Mouse (Mus musculus): Measurements from ENCODE around the gene Zfp536.

Gene Zfp536

DNA sequence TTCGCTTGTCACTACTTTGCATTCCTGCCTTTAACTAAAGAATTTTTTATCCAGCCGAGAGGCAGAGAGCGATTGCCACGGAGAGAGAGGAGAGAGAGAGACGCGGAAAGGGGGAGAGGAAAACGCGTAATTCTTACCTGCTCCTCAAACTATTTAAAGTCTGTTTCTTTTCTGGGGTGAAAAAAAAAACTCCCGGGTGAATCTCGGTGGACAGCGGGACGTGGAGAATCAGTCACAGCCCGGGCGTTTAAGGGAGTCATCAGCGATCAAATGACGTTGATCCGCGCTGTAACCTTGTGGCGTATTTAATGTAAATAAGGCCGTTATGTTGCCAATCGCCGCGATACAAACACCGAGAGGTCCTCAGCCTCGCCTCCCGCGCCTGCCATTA is at the start of gene Zfp536:
TSS of gene Zfp536 (minus strand) at position 330 of the 391 bp plus-strand sequence.
- no peak for DNase-seq

DNA sequence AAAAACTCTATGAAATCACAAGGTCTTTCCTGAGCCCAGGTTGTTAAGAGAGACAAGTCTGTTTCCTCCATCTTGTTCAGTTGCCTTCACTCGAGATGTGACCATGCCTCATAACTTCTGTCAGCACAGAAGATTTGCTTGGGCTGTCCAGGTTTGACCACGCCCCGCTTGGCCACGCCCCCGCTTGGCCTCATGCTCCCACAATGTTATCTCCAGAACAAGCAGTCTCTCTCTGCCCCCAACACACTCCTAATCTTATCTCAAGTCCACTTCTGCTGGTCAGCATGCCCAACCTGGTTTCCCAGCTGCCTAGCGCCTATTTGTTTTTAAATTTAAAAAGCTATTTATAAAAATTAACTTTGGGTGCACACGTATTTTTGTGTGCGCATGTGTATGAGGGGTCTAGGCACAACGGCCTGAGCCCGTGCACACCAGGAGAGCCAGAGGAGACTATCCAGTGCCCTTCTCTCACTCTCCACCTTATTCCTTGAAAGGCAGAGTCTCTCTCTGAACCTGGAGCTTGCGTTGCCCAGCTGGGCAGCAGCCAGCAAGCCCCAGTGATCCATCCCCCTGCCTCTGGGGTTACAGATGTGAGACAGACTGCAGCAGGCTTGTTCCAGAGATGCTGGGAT is 47.3 kb upstream of the Zfp536 start:
- no peak for DNase-seq

DNA sequence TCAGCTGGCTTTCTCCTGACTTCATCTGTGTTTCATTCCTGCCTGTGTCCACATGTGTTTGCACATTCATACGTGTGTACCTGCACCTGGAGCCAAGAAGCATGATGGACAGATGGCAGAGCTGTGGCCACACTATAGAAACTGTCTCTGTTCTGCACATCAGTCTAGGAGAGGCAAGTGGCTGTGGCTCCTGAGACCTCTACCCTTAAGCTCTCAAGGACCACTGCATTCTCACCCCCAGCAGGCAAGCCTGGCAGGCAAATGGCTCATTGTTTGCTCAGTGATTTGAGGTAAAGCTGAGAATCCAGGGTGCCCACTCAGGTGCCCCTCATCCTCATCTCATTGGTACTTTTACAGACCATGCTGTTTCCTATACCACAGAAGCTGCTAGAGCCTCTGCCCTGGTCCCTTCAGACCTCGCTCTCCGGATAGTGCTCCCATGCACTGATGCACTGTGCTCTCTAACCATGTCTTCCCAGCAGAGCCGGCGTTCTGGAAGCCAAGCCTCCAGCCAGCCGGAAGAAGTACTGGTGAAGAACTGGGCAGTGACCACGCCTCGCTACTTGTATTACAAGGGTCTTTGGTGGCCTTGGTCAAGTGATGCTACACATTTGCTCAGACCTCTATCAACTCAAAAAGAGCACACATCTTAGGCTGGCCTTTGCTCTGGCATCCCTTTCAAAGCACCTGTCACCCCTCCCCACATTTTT is 45.3 kb upstream of the Zfp536 start:
- DNase-seq: no peak

DNA sequence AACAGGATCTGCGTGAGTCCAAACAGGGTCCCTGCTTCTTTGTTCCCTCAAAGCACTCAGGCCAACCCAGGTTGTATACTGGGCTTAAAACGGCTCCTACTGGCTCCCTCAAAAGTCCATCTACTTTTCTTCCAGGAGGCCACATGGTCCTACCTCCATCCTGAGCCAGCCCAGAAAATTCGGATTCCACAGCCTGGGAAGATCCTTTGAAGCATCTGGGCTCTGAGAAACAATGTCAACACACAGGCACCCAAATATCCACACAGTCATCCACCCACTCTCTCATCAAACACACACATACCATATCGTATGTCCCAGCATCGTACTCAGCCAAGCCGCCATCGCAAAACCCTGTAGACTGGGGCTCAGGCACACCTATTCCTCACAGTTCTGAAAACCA is 43.5 kb upstream of the Zfp536 start:
- no peak for DNase-seq

DNA sequence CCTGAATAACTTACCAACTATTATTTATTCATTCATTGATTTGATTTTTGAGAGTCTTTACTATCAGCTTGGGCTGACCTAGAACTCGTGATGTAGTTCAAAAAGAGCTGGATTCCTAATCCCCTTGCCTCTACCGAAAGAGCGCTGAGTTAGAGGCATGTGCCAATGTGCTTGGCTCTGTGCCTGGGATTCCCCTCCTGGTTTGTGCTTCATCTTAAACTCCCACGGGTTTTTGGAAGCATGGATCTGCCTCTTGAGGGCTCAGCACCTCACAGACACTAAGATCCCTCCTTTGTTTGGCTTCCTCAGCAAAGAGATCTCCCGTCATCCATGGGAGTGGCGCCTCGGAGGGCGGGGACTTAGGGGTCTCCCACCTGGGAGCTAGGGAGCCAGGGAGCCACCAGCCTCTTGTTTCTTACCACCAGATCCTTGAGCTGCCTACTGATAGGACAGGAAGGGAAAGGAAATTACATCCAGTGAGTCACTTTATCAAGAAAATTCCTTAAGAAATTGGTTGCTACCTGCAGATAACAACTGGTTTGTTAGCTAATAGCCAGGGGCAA is 41.5 kb upstream of the Zfp536 start:
- no peak for DNase-seq

DNA sequence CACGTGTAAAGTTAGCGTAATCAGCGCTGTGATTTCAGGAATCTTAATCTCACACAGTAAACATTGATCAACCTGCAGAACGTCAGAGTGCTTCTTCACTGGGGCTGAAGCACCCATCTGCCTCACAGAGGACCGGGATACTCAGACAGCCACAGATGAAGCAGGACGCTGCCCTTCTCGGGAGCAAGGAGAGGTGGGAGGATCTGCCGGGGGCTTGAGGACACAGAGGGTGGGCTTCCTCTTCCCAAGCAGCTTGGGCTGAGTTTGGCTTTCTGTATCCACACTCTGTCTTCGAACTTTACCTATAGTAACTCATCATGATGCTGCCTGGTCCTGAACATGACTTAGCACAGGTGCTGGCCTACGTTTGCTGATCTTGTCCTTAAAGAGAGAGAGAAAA is 40.2 kb upstream of the Zfp536 start:
- no peak for DNase-seq

DNA sequence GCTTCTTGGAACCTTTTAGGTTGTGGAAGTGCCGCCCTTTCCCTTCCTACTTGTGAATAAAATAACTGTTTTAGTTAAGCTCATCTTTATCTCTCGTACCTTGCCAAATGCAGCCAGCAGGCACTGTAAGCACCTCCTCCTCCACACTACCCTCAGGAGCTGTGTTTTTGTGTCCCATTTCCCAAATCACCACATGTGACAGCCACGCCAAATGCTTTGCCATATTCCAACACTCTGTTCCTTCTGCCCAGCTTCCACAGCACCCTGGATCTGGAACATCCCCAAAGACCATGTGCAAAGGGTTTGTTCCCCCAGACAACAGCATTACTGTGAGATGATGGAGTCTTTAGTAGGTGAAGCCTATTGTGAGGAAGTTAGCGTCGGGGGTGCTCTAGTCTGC is 36.5 kb upstream of the Zfp536 start:
- DNase-seq: no peak

DNA sequence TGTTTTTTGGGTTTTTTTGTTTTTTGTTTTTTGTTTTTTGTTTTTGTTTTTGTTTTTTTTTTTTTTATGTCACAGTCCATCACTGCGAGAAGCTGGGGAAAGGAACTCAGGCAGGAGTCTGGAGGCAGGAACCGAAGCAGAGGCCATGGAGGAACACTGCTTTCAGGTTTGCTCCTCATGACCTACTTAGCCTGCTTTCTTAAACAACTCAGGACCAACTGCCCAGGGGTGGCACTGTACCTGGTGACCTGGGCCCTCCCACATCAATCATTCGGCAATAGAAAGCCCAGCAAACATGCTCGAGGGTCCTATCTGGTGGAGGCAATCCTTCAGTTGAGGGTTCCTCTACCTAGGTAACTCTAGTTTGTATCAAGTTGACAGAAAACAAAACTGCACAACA is 35.6 kb upstream of the Zfp536 start:
- no peak for DNase-seq

DNA sequence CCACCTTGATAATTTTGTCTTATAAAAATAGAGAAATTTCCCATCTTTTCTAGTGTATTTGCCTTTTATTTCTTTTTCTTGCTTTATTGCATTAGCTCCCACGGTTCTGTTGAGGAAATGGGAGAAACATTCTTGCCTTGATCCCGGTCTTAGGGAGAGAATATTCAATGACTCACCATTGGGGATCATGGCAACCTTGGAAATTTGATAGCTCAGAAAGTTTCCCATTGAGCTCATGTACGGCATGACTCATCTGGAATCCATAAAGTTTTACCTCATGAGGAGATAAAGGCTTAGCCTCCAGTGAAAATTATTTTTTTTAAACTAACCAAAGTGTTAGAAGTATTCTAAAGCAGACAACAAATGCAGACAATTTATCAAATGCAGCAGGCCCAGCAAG is 27.7 kb upstream of the Zfp536 start:
- no peak for DNase-seq

DNA sequence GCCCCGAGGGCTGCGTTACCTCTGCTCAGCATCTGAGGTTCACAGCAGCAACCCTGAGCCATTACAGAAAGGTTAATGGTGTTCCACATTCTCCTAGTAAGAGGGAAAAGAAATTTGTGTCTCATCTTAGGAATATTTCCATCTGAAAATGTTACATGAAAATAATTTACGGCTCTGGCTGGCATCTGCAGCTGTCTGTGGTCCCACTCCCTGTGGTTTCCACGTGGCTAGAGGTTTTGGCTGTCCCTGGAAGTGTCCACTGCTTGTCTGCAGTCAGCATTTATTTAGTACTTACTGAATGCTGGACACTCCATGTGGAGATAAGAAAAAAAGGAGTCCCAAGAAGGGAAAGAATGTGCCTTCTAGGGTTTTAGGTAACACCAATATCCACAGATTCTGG is 15.3 kb upstream of the Zfp536 start:
- no peak for DNase-seq

DNA sequence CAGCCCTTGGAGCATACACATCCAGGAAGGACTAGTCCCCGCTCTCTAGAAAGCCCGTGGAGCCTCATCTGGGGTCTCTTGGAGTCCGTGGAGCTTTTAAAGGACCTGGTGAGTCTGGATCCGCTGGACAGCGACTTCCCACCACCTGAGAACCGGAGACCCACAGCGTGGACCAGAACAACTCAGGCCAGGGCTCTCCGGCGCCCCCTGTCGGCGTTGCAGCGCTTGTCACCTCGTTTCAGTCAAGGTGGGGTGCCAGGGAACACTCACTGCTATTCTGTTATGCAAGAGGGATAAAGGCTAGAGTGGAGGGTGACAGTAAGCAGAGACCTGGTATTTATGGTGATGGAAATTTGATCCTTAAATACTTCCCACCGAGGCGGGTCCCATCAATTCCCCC is 2.1 kb upstream of the Zfp536 start:
- DNase-seq: peak; percentile 37

DNA sequence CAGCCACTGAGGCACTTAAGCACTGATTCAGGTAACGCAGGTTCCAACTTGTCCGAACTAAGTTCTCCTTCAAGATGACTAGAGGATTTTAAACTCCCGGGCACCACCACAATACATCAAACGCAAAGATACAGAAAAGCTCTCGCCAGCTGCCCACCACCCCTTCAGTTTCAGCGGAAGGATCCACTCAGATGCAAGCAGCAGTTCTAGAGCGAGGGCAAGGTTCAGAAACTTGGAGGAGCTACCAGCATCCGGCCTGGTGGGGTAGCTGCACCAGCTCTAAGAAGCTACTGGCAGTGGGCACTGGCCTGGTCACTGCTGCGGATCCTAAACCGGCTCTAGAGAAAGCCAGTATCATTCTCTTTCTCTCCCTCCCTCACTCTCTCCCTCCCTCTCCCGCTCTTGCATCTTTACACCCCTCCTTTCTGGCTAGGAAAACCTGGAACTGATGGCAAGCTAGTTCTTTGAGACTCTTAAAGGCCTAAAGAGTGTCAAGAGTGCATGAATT is 1.1 kb upstream of the Zfp536 start:
- DNase-seq: no peak

DNA sequence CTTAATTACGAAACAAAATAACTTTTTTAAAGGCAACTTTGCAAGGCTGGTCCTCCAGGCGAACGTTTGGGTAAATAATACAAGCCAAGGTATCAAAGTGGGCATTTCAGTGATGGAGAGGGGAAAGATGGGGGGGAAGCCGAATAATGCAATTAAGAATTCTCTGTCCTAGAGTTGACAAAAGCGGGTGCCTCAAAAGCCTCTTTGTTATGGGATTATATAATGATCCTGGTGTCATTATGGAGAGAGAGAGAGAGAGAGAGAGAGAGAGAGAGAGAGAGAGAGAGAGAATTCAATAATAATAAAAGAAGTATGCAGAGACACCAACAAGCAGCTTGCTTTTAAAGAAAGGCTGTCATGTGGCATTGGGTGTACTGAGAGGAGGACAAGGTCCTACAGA is 465 bp upstream of the Zfp536 start:
- DNase-seq: no peak

DNA sequence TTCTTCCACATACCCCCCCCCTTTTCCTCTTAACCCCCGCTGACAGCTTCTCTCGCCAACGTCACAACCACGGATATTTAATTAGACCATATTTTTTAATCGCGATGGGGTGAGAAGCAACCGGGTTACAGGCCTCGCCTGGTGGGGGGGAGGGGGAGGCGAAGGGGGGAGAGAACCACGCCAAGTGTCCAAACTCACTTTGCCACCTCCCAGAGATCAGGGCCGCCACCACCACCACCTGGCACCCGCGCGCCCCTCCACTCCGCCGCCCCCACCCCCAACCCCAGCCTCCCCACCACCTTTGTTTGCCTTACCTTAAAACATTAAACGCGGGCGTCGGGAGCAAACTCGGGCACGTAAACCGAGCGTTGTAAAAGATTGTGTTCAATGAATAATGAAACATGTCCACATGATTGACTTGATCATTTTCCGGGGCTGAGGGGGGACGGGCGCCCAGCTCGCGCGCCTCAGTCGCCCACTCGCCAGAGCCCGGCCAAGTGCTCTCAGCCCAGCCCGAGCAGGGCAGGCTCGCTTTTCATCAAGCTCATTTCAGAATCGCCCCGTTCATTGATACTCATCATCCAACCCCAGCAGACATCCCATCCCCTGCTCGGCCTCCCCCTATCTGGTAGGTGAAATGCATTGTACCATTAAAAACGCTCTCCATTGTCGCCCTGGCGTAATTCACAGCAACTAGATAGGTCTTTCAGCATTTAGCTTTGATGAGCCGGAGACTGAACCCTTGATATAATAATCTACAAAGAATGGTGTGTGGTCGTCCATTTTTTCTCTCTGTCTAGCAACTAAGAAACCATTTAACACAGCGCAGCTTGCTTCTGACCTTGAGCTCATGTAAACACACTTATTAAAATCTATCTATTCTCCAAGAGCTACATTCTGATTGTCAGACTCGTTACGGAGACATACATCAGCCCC is 797 bp downstream of the Zfp536 start:
- no peak for DNase-seq

DNA sequence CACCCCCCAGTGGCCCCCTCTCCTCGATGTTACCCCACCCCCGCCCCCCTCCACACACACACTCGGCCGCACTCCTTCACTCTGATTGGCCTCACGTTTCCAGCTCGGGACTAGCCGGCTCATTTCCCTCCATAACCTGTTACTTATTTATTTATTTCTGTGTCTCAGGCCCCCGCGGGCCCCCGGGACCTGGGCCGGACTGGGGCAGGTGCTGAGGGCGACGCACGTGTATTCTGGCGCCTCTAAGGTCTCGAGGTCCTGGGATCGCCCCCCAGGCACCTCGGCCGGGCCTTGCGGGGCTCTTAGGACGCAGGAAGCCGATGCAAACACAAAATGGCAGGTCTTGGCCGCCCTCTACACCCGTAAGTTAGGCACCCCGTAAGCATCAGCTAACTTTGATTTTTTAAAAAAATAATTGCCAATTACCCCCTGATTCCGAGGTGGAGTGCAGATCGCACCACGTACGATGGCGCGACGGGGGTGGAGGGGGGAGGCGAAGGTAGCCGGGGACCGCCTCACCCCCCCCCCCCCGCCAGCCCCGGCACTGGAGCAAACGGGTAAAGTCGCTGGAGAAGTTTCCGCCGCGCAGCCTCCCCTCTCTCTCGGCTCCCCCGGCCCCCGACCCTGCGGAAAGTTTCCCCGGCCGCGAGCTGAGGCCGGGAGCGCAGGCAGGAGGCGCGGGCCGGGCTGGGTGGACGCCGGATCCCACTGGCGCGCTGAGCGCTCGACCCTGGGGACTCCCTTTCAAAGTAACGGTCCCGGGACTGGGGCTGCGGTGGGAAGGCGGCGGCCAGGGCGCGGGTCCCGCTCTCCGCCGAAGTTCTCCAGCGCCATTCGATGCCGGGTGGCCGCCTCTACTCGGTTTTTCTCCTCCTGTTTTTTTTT is 1.7 kb downstream of the Zfp536 start:
- DNase-seq: peak; percentile 14

DNA sequence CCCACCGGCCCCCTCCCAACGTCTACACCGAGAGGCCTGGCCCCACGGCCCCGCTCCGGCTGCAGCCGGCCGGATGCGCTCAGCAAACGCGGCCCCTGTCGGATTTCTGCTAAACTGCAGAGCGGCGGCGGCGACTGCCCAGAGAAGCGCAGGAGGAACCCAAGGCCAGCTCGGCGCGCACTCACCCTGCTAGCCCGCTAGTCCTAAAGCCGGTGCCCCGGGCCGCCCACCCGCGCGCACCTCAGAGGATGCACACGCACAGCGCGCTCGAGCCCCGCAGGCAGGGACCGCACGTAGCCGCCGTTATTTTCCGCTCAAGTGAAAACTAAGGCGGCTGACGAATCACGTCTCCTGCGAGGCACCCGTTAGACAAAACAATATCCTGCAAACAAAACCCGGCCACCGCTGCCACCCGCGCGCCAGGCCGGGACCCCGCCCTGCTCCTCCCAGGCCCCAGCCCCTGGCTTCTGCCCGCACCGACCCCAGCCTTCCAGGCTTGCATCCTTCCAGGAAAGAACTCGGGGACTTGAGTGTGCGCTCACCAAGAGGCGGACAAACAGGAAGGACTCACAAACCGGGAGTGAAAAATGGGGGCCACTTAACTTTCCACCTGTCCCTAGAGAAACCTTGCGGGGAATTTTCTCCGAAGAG is 2.9 kb downstream of the Zfp536 start:
- peak; percentile 34 for DNase-seq

DNA sequence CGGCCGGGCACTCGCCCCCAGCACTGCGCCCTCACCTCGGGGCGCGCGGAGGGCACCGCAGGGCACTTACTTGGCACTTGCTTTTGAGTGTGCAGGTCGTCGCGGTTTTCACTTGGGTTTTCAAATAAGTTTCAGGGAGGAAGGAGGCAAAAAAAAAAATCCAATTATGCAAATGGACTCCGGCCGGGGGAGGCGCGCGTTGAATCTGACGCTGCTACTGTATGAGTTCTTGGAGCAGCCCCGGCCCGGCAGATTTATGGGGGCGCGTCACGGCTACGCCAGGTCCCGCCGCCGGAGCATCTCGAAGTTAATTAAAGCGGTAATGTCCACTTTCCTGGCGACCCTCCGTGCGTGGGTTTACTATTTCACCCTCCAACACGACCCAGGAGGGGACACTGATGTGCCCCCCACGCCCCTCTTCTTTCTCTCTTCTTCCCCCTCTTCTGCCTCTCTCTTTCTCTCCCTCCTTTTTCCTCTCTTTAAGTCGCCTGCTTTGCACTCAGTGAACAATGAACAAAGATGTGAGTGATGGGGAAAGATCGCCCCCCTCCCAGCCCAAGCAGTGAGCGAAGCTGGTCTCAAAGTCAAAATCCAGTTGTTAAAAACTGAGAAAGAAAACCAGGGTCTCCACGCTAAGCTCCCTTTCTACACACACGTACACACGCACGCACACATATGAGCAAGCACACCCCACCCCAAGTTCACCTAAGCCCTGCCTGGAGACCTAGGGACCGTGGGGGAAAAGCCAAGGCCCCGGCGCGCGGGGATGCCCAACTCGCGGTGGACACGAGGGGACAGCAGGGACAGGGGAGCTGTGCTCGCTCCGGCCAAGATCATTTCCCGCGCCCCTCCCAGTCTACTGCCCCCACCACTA is 3.7 kb downstream of the Zfp536 start:
- no peak for DNase-seq

DNA sequence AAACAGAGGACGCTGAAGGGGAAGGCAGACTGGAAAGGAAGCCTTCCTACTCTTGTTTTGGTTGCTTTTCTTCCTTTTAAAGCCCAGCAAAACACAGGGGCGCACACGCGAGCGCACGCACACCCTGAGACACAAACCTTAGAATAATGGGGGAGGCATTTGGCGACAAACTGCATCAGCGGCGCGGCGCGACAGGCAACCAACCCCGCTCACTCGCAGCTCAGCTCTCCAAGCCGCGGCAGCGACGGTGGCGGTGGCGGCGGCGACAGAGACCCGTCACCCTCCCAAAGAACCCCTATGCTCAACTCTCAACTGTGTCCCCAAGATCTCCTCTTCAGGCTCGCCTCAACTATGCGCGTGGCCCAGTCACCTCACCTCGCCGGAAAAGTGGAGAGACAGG is 4.4 kb downstream of the Zfp536 start:
- DNase-seq: no peak

DNA sequence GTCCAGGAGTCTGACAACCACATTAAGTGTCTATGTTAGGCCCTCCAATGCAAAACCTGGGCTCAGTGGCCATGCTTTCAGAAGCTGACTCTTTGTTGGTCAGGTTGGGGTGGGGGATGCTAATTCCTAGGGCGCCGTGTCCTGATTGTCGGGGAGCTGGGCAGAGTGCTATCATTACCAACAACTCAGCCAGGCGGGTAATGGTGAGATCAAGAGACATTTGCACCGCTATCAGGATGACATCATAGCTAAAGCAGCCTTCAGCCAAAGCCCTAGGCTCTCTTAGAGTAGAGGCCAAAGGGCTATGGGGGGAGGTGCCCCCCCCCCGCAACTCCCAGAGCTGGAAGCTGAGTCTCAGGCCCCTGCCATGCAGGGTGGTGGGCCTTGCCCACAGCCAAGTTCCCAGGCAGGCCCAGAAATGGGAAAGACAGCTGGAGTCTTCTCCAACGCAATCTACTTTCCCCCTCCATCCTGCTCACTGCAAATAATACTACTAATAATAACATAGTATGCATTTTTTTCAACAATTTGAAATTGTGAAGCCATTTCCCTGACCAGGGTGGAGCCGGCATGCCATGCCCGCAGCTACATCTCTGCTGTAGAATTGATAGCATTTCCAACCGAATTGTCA is 5.0 kb downstream of the Zfp536 start:
- DNase-seq: no peak

DNA sequence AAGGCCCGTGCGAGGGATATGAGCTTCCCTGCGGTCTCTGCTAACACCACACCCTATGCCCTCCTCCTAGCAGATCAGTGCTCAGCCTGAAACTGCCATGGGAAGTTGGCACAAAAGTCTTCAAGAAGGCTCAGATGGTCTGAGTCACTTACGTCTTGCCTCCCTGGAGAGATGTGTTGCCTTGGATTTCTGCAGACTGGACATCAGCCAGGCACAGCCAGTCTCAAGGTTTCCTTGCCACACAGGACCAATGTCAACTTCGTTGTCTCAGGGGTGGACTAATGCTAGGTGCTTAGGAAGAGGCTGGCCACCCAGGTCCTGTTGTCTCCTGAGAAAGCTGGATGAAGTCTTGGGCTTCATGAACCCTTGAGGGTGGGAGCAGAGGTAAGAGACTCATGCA is 14.6 kb downstream of the Zfp536 start:
- DNase-seq: no peak

Measured in kidney, adult 9 months (tissue).